Mouse (Mus musculus): ENCODE results near the gene Olfr1386. TPM values are rescaled to one million over a fixed set of nuclear protein-coding genes. Genes with fewer than 3 reads are reported as not detected.

Gene Olfr1386
- polyA plus RNA-seq, 1 experiment from 2014 or later, result not detected

Other genes with a start within 250 kb of the Olfr1386 start
- 33.5 and 39.0 TPM in 2 replicates for gene Mgat1, start 220.9 kb upstream of the Olfr1386 start, polyA plus RNA-seq (2016; fragmentation: Nextera tagmentation; extraction: Ambion mirVana)
- gene Olfr1393, start 186.7 kb upstream of the Olfr1386 start, polyA plus RNA-seq (2016; fragmentation: Nextera tagmentation; extraction: Ambion mirVana), result 0.06 TPM in 1 of 2 replicates, not detected in the other
- gene Olfr1392, start 179.8 kb upstream of the Olfr1386 start, polyA plus RNA-seq (2016; fragmentation: Nextera tagmentation; extraction: Ambion mirVana), result 0.06 TPM in 1 of 2 replicates, not detected in the other
- gene Olfr10, start 160.3 kb upstream of the Olfr1386 start, polyA plus RNA-seq (2016; fragmentation: Nextera tagmentation; extraction: Ambion mirVana), result not detected in 2 replicates
- gene Olfr1391, start 142.3 kb upstream of the Olfr1386 start, polyA plus RNA-seq (2016; fragmentation: Nextera tagmentation; extraction: Ambion mirVana), result not detected in 2 replicates
- gene Olfr1390, start 129.9 kb upstream of the Olfr1386 start, polyA plus RNA-seq (2016; fragmentation: Nextera tagmentation; extraction: Ambion mirVana), result not detected in 2 replicates
- not detected in 2 replicates for gene Olfr1389, start 42.0 kb upstream of the Olfr1386 start, polyA plus RNA-seq (2016; fragmentation: Nextera tagmentation; extraction: Ambion mirVana)
- gene Olfr1388, start 28.4 kb upstream of the Olfr1386 start, polyA plus RNA-seq (2016; fragmentation: Nextera tagmentation; extraction: Ambion mirVana), result 0.07 TPM in 1 of 2 replicates, not detected in the other
- not detected in 2 replicates for gene Olfr1387, start 9.7 kb upstream of the Olfr1386 start, polyA plus RNA-seq (2016; fragmentation: Nextera tagmentation; extraction: Ambion mirVana)
- not detected in 2 replicates for gene Olfr1385, start 24.0 kb downstream of the Olfr1386 start, polyA plus RNA-seq (2016; fragmentation: Nextera tagmentation; extraction: Ambion mirVana)
- not detected in 2 replicates for gene Olfr1384, start 41.7 kb downstream of the Olfr1386 start, polyA plus RNA-seq (2016; fragmentation: Nextera tagmentation; extraction: Ambion mirVana)
- not detected in 2 replicates for gene Olfr1383, start 54.6 kb downstream of the Olfr1386 start, polyA plus RNA-seq (2016; fragmentation: Nextera tagmentation; extraction: Ambion mirVana)
- not detected in 2 replicates for gene Olfr1382, start 63.2 kb downstream of the Olfr1386 start, polyA plus RNA-seq (2016; fragmentation: Nextera tagmentation; extraction: Ambion mirVana)
- gene Olfr1381, start 78.4 kb downstream of the Olfr1386 start, polyA plus RNA-seq (2016; fragmentation: Nextera tagmentation; extraction: Ambion mirVana), result not detected in 2 replicates
- gene Olfr1380, start 91.8 kb downstream of the Olfr1386 start, polyA plus RNA-seq (2016; fragmentation: Nextera tagmentation; extraction: Ambion mirVana), result not detected in 2 replicates
- gene Flt4, start 144.2 kb downstream of the Olfr1386 start, polyA plus RNA-seq (2016; fragmentation: Nextera tagmentation; extraction: Ambion mirVana), result 2.1 and 2.8 TPM in 2 replicates
- not detected in 2 replicates for gene Scgb3a1, start 198.6 kb downstream of the Olfr1386 start, polyA plus RNA-seq (2016; fragmentation: Nextera tagmentation; extraction: Ambion mirVana)
- gene Cnot6, start 247.7 kb downstream of the Olfr1386 start, polyA plus RNA-seq (2016; fragmentation: Nextera tagmentation; extraction: Ambion mirVana), result 93.4 and 99.8 TPM in 2 replicates

Data from midbrain, embryonic 12.5 days (tissue).